Mouse (Mus musculus): Measurements from ENCODE around the gene Kirrel3. TPM values are rescaled to one million over a fixed set of nuclear protein-coding genes. Genes with fewer than 3 reads are reported as not detected.

Gene Kirrel3
- total RNA-seq, 2 experiments from 2014 or later = 0.88 to 1.1 TPM

GRCm38 (mm10) chr9:34912273-34912972 is 426.7 kb downstream of the Kirrel3 start:
- intact Hi-C loops (cut with DNase I; ENCODE audit: low total_unique reads) = no loop called here

GRCm38 (mm10) chr9:34912996-34913395 is 427.3 kb downstream of the Kirrel3 start:
- intact Hi-C loops (cut with DNase I; ENCODE audit: low total_unique reads) = no loop called here
- DNase-seq = peak; percentile 19

More at GRCm38 (mm10) chr9:34912273-34912972, 426.7 kb downstream of the Kirrel3 start:
- no peak for DNase-seq

GRCm38 (mm10) chr9:34918976-34919375 is 433.3 kb downstream of the Kirrel3 start:
- intact Hi-C loops (cut with DNase I; ENCODE audit: low total_unique reads) = no loop called here
- no peak for DNase-seq

GRCm38 (mm10) chr9:34920116-34920515 is 434.4 kb downstream of the Kirrel3 start:
- no peak for DNase-seq
- intact Hi-C loops (cut with DNase I; ENCODE audit: low total_unique reads) = no loop called here

GRCm38 (mm10) chr9:34921941-34922340 is 436.2 kb downstream of the Kirrel3 start:
- DNase-seq = no peak
- intact Hi-C loops (cut with DNase I; ENCODE audit: low total_unique reads) = no loop called here

GRCm38 (mm10) chr9:34922716-34923115 is 437.0 kb downstream of the Kirrel3 start:
- DNase-seq = no peak
- intact Hi-C loops (cut with DNase I; ENCODE audit: low total_unique reads) = no loop called here

- DNase-seq = no peak
- intact Hi-C loops (cut with DNase I; ENCODE audit: low total_unique reads) = no loop called here
Observed at GRCm38 (mm10) chr9:34923134-34923931, 437.6 kb downstream of the Kirrel3 start.

- DNase-seq = no peak
- intact Hi-C loops (cut with DNase I; ENCODE audit: low total_unique reads) = no loop called here
Observed at GRCm38 (mm10) chr9:34925616-34926015, 439.9 kb downstream of the Kirrel3 start.

- intact Hi-C loops (cut with DNase I; ENCODE audit: low total_unique reads) = no loop called here
Observed at GRCm38 (mm10) chr9:34930371-34930770, 444.7 kb downstream of the Kirrel3 start.

GRCm38 (mm10) chr9:34938140-34938539 is 452.4 kb downstream of the Kirrel3 start:
- no peak for DNase-seq
- intact Hi-C loops (cut with DNase I; ENCODE audit: low total_unique reads) = no loop called here

More at GRCm38 (mm10) chr9:34930371-34930770, 444.7 kb downstream of the Kirrel3 start:
- no peak for DNase-seq

GRCm38 (mm10) chr9:34939621-34940020 is 453.9 kb downstream of the Kirrel3 start:
- no peak for DNase-seq
- intact Hi-C loops (cut with DNase I; ENCODE audit: low total_unique reads) = no loop called here

GRCm38 (mm10) chr9:34942122-34942831 is 456.6 kb downstream of the Kirrel3 start:
- intact Hi-C loops (cut with DNase I; ENCODE audit: low total_unique reads) = no loop called here
- DNase-seq = no peak

- intact Hi-C loops (cut with DNase I; ENCODE audit: low total_unique reads) = no loop called here
- DNase-seq = no peak
Observed at GRCm38 (mm10) chr9:34942996-34943395, 457.3 kb downstream of the Kirrel3 start.

- DNase-seq = no peak
- intact Hi-C loops (cut with DNase I; ENCODE audit: low total_unique reads) = no loop called here
Observed at GRCm38 (mm10) chr9:34945301-34945700, 459.6 kb downstream of the Kirrel3 start.

GRCm38 (mm10) chr9:34947258-34947657 is 461.6 kb downstream of the Kirrel3 start:
- intact Hi-C loops (cut with DNase I; ENCODE audit: low total_unique reads) = no loop called here
- DNase-seq = no peak

GRCm38 (mm10) chr9:34947717-34948116 is 462.0 kb downstream of the Kirrel3 start:
- DNase-seq = no peak
- intact Hi-C loops (cut with DNase I; ENCODE audit: low total_unique reads) = no loop called here

GRCm38 (mm10) chr9:34953420-34953819 is 467.7 kb downstream of the Kirrel3 start:
- peak; percentile 31 for DNase-seq
- intact Hi-C loops (cut with DNase I; ENCODE audit: low total_unique reads) = no loop called here

GRCm38 (mm10) chr9:34954212-34954611 is 468.5 kb downstream of the Kirrel3 start:
- intact Hi-C loops (cut with DNase I; ENCODE audit: low total_unique reads) = no loop called here

GRCm38 (mm10) chr9:34956512-34956911 is 470.8 kb downstream of the Kirrel3 start:
- intact Hi-C loops (cut with DNase I; ENCODE audit: low total_unique reads) = no loop called here

More at GRCm38 (mm10) chr9:34954212-34954611, 468.5 kb downstream of the Kirrel3 start:
- DNase-seq = no peak

GRCm38 (mm10) chr9:34957691-34958090 is 472.0 kb downstream of the Kirrel3 start:
- intact Hi-C loops (cut with DNase I; ENCODE audit: low total_unique reads) = no loop called here
- no peak for DNase-seq

More at GRCm38 (mm10) chr9:34956512-34956911, 470.8 kb downstream of the Kirrel3 start:
- no peak for DNase-seq
